Mouse (Mus musculus) bone marrow macrophage, adult 2 months (primary cell): ENCODE data around the gene Nubp1. TPM values are rescaled to one million over a fixed set of nuclear protein-coding genes. Genes with fewer than 3 reads are reported as not detected.
A peak's percentile ranks its signal among the peaks of the same experiment; 100 is the strongest.

Experiments used
- H3K27ac ChIP-seq: 2 replicates; pipeline ENCODE4 v1.5.1; 2012; ENCODE audit warnings: low read depth, low read length; ENCODE audit not compliant: insufficient read depth
- H3K4me1 ChIP-seq: 2 replicates; pipeline ENCODE4 v1.6.1; 2012; ENCODE audit warnings: low read length; ENCODE audit not compliant: control insufficient read depth, insufficient read depth
- H3K4me3 ChIP-seq: 2 replicates; pipeline ENCODE4 v1.5.1; 2012; ENCODE audit warnings: mild to moderate bottlenecking, low read length, moderate library complexity; ENCODE audit not compliant: insufficient read depth
- CTCF ChIP-seq: IDR thresholded peaks from 2 replicates; pipeline ENCODE4 v1.5.1; 2012; ENCODE audit warnings: low read depth, mild to moderate bottlenecking, low read length, moderate library complexity
- POLR2A ChIP-seq: IDR thresholded peaks from 2 replicates; pipeline ENCODE4 v1.6.1; 2012; ENCODE audit warnings: mild to moderate bottlenecking, low read depth, low read length, borderline replicate concordance
- polyA plus RNA-seq: library from polyadenylated mRNA; stranded (reverse); fragments of >200 nt; gene quantifications from 2 replicates; pipeline ENCODE4 v1.2.4, GENCODE M21; 2012; ENCODE audit not compliant: missing spikeins, insufficient read depth, insufficient read length

Nubp1 gene
- polyA plus RNA-seq, 1 experiment, result 21.4 TPM

DNA sequence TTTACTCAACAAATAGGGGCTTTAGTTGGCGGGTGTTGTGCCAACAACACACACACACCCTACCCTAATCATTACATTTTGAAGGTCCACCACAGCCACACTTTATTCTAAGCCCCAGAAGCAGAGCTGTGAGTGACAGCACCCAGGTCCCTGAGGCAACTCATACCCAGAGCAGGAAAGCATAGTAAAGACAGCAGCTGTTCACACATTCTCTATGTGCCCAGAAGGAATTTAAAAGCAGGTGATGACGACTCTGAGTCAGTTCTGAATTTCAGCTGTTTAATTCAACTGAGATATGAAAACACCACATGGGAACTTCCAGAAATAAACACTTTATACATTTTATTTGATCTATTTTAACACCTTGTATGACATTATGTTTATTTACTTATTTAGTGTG is 32.2 kb upstream of the Nubp1 start:
- H3K27ac ChIP-seq, result no peak overlapping the region

DNA sequence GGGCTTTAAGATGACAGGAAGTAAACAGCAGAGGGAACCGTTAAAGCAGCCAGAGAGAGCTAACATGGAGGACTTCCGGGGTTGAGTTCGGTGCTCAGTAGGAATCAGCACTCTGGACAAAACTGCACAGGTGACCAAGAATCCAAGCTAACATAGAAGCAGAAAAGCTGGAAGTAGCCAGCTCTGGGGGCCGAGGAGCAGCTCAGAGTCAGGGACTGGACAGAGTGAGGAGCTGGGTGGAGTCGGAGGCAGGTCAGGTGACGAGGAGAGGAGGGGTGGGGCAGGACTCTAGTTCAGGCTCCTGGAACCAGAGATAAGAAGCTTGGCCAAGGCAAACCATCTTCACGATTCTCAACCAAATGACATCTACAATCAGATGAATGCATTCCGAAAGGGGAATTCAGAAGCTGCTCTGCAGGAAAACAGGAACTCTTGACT is 27.7 kb upstream of the Nubp1 start:
- TF ChIP-seq CTCF, result no peak
- TF ChIP-seq POLR2A, result no peak
- Histone ChIP-seq H3K27ac (no peak overlapping the region), H3K4me1 (peaks cover 7% of the 10 kb centered on the region; the same call in 1 of the 2 replicates), H3K4me3 (peak overlapping the region; percentile 12)

More for the DNA sequence above, 32.2 kb upstream of the Nubp1 start:
- H3K4me3 ChIP-seq, result no peak overlapping the region
- TF ChIP-seq CTCF (no peak), POLR2A (no peak)
- 0 out of 2 replicates have a peak, but pooled peaks cover 4% of the 10 kb centered on the region for H3K4me1 ChIP-seq

DNA sequence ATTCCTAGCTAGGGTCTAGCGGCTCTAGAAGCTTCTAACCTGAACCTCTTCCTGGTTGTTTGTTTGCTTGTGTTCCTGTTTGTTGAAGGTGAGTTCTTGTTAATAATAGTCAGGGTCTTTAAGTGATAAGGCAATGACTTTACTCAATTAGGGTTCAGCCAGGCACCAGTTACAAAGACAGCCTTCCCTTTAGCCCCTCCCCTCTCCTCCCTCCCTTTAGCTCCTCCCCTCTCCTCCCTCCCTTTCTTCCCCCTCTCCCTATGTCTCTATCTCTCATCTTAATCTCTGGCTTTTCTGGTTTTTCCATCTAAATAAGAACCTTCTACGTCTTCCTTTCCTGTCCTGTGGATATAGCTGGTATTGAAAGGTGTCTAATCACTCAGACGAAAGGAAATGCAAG is 27.2 kb upstream of the Nubp1 start:
- Histone ChIP-seq H3K4me3 (peak overlapping the region; percentile 12), H3K4me1 (peaks cover 7% of the 10 kb centered on the region; the same call in 1 of the 2 replicates), H3K27ac (no peak overlapping the region)
- TF ChIP-seq POLR2A, result no peak
- TF ChIP-seq CTCF, result no peak

DNA sequence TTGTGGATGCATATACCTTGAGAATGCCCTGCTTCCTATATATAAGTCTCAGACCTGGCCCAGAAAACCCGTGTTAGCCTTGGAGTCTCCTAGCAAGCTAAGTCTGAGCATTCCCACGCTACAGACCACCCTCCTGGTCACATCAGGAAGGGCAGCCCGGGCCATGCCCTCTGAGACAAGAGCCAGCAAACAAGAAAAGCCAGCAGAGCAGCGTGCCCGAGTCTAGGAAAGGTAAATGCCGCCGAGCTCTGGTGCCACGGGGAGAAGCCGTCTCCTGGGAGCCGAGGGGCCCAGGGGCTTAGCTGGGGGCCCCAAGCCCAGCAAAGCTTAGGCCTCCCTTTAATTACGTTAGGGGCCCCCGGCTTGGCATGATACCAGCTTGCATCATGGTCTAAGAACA is 26.5 kb upstream of the Nubp1 start:
- H3K4me3 ChIP-seq, result no peak overlapping the region
- TF ChIP-seq POLR2A, result no peak
- no peak for TF ChIP-seq CTCF
- no peak overlapping the region for H3K27ac ChIP-seq
- H3K4me1 ChIP-seq, result peaks cover 7% of the 10 kb centered on the region; the same call in 1 of the 2 replicates

DNA sequence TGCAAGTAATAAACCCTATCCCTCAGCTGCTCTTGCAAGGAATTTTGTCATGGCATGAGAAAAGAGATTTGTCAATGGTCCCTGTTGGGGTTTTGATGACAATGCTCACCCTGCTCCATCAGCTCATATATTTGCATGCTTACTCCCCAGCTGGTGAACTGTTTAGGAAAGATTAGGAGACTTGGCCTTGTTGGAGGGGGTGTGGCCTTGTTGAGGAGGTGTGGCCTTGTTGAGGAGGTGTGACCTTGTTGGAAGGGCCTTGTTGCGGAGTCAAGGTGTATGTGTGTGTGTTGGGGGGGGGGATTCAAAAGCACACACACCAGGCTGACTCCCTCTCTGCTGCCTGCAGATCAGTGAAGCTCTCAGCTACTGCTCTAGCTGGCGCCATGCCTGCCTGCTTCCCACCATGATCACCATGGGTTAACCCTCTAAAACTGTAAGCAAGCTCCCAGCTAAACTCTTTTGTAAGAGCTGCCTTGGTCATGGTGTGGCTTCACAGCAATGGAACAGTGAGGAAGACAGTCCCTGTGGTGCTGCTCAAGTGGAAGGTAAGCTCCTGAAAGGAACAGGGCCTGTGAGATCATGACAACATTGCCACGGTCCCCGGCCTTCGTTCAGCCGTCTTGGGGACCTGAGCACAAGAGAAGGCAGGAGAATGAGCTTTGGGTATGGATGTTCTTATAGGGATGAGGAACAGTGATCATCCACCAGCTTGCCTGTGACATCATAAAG is 22.9 kb upstream of the Nubp1 start:
- no peak overlapping the region for H3K27ac ChIP-seq
- H3K4me1 ChIP-seq, result peaks cover 6% of the 10 kb centered on the region; the same call in 1 of the 2 replicates
- TF ChIP-seq CTCF (no peak), POLR2A (no peak)
- H3K4me3 ChIP-seq, result no peak overlapping the region

DNA sequence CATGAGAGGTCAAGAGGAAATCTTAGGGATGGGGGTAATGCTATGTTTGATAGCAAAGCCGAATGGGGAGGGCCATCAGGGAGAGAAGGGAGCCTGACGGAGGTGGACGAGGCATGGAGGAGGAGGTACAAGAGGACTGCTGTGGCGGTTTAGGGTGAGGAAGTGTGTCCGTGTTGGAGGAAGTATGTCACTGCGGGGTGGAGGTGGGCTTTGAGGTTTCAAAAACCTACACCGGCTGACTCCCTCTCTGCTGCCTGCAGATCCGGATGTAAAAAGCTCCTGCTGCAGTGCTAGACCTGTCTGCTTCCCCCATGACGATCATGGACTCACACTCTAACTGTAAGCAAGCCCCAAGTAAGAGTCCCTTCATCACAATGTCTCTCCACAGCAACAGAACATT is 19.2 kb upstream of the Nubp1 start:
- no peaks in the 10 kb centered on the region for H3K4me1 ChIP-seq
- no peak overlapping the region for H3K27ac ChIP-seq
- TF ChIP-seq POLR2A (no peak), CTCF (no peak)
- no peak overlapping the region for H3K4me3 ChIP-seq

DNA sequence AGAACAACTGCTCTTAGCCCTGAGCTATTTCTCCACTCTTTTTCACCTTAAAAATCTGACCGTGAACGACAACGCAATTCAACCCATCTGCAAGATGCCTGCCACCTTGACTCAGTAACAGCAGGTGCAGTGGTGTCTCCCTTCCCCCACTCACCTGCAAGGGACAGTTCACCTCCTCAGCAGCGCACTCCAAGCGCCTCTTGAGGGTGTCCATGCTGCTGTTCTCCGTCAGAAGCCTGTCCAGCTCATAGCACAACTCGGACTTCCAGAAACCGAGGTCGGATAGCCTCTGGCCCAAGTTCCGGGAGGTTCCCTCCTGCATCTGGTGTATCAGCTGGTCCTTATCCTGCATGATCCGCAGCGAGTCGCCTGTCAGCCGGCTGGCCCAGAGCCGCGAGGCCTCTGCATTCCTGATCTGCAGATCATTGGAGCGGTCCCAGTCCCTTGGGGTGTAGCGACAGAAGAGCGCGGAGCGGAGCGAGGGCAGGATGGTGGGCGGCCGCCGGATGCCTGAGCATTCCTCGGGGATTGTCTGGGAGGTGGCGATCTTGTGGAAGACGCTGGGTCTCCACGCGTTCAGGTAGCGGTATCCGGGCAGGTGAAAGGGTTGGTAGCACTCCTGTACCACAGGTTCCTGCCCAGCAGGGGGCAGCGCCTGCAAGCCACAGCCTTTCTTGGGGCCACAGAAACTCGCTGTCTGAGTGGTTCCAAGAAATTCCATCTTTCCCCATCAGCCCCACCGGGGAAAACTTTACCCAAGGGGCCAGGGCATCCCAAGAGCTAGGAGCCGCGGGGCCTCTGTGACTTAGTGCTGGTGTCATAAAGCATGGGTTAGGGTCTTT is 16.8 kb upstream of the Nubp1 start, which contains the start of gene Tekt5:
Gene Tekt5, minus strand, starts transcription at position 792 of the 842 bp plus-strand sequence.
- no peak for TF ChIP-seq POLR2A
- TF ChIP-seq CTCF, result peak; percentile 48
- Histone ChIP-seq H3K4me3 (no peak within 1 kb of the TSS), H3K27ac (no peak within 1 kb of the TSS), H3K4me1 (no peaks in the 10 kb centered on the region)

DNA sequence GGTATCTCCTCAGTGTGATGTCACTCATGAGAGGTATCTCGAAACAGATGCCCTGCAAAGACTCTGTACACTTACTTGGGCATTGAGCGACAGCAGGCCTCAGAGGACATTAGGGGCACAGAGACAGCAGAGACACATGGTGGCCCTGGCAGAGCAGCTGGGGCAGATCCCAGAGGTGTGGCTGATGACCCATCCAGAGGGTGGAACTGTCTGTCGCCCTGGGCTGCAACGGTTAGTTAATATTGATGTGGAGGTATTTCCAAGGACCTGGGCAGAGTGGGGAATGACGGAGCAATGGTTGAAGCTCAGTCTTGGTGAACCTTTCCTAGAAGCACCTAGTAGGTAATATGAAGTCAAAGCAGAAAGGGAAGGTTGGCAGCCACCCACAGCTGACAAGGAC is 13.0 kb upstream of the Nubp1 start:
- H3K4me1 ChIP-seq, result no peaks in the 10 kb centered on the region
- TF ChIP-seq CTCF (no peak), POLR2A (no peak)

DNA sequence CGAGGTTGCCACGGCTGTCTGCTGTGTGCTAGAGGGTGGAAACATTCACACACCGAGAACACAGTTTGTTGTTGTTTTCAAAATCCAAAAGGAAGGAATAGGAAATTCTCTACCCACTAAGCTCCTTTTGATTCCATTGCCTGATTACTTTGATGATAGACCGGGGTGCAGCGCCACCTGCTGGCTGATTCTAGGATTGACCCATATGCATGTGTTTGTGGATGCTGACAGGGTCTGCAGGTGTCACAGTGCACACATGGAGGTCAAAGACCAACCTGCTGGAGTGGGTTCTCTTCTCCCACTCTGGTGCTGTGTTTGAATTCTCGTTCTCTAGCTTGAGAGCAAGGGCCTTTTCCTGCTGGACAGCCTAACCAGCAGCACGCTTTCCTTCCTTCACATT is 12.6 kb upstream of the Nubp1 start:
- no peak overlapping the region for H3K4me3 ChIP-seq
- H3K27ac ChIP-seq, result no peak overlapping the region
- TF ChIP-seq CTCF (peak; percentile 80), POLR2A (no peak)
- no peaks in the 10 kb centered on the region for H3K4me1 ChIP-seq

More for the DNA sequence above, 13.0 kb upstream of the Nubp1 start:
- Histone ChIP-seq H3K4me3 (no peak overlapping the region), H3K27ac (no peak overlapping the region)
